Mouse (Mus musculus) heart, embryonic 16.5 days (tissue): ENCODE data around the gene Rsph9. TPM values are rescaled to one million over a fixed set of nuclear protein-coding genes. Genes with fewer than 3 reads are reported as not detected.
A peak's percentile ranks its signal among the peaks of the same experiment; 100 is the strongest.

Source experiments
- ATAC-seq: fragments of 200-750 bp; cut with Nextera tagmentation; replicated peaks from 2 replicates; pipeline ENCODE4 v1.8.0; 2017; ENCODE audit warnings: moderate number of reproducible peaks; ENCODE audit not compliant: insufficient read depth, low FRiP score; ENCODE audit errors: extremely low read depth
- H3K27ac ChIP-seq: fragments of 300-500 bp; sonication (generic); 2 replicates; pipeline ENCODE4 v1.5.1; 2014; ENCODE audit warnings: mild to moderate bottlenecking, low read length, control low read depth, moderate library complexity
- H3K27me3 ChIP-seq: fragments of 300-500 bp; sonication (generic); 2 replicates; pipeline ENCODE4 v1.6.1; 2014; ENCODE audit warnings: low read length, mixed read lengths; ENCODE audit not compliant: control insufficient read depth, insufficient read depth
- H3K36me3 ChIP-seq: fragments of 300-500 bp; sonication (generic); 2 replicates; pipeline ENCODE4 v1.6.1; 2014; ENCODE audit not compliant: control insufficient read depth, insufficient read depth
- H3K4me1 ChIP-seq: fragments of 300-500 bp; sonication (generic); 2 replicates; pipeline ENCODE4 v1.6.1; 2014; ENCODE audit warnings: low read length, mixed read lengths; ENCODE audit not compliant: control insufficient read depth, insufficient read depth
- H3K4me2 ChIP-seq: fragments of 300-500 bp; sonication (generic); 2 replicates; pipeline ENCODE4 v1.6.1; 2014; ENCODE audit warnings: low read depth, mild to moderate bottlenecking, control low read depth, low read length
- H3K4me3 ChIP-seq: fragments of 300-500 bp; sonication (generic); 2 replicates; pipeline ENCODE4 v1.5.1; 2014; ENCODE audit warnings: mild to moderate bottlenecking, control low read depth, low read length
- H3K9ac ChIP-seq: fragments of 300-500 bp; sonication (generic); 2 replicates; pipeline ENCODE4 v1.6.1; 2014; ENCODE audit warnings: low read length, control low read depth
- H3K9me3 ChIP-seq: fragments of 300-500 bp; sonication (generic); replicated peaks from 2 replicates; pipeline ENCODE4 v1.6.1; 2016; ENCODE audit warnings: low read length; ENCODE audit not compliant: control insufficient read depth
- WGBS: fragments of 180-500 bp; shearing (Covaris S2); extraction: QIAGEN DNeasy Blood & Tissue Kit; methylation state at CpG from one replicate; pipeline ENCODE4 v1.1.7; 2014; 5-methylcytosine and 5-hydroxymethylcytosine counted together
- polyA plus RNA-seq: library from polyadenylated mRNA; unstranded; fragments of >200 nt; fragmentation: Nextera tagmentation; extraction: Ambion mirVana; gene quantifications from 2 replicates; pipeline ENCODE4 v1.2.1, GENCODE M21; 2015

The Rsph9 gene
- polyA plus RNA-seq, 1 experiment from 2014 or later = 6.9 TPM

- Histone ChIP-seq H3K4me3 (no peak overlapping the region), H3K27me3 (no peaks in the 10 kb centered on the region), H3K9me3 (no peaks in the 10 kb centered on the region), H3K36me3 (peaks cover 29% of the 10 kb centered on the region), H3K4me1 (peaks cover 7% of the 10 kb centered on the region), H3K4me2 (no peak overlapping the region), H3K27ac (no peak overlapping the region), H3K9ac (no peak overlapping the region)
- peak; percentile 62 for ATAC-seq
- 66% methylated on average over 13 of the region's 13 CpGs for WGBS
Observed at GRCm38 (mm10) chr17:46129741-46130498, 14.1 kb downstream of the Rsph9 start.

DNA sequence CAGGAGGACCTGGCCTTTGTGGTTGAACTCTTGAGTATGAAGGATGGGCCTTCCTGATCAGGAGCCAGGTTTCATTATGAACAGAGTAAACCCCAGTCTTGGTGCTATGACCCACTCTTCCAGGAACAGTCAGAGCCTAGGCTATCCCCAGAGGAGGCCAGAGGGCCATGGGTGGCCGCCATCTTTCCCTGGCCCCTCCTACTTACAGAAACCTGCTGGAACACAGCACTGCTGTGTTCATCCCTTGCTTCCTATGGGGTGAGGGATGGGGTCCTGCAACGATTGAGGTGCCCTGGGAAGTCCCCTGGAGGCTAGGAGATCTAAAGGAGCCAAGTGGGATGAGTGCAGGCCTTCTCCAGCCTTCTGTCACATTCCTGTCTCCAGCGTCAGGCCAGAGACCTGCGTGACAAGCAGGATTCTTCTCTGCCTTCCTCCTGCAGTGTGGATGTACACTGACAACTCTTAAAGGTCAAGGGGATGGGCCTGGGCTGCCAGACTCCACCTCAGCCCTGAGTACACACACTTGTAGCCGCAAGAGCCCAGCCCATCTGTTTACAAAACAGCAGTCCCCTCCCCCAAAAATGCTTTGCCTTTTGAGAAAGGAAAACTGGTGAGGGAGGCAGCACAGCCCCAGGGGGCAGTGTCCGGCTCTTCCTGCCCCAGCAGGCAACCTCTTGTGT is 16.1 kb downstream of the Rsph9 start:
- ATAC-seq = no peak
- H3K27me3 ChIP-seq = no peaks in the 10 kb centered on the region
- no peak overlapping the region for H3K4me3 ChIP-seq
- no peak overlapping the region for H3K9ac ChIP-seq
- H3K9me3 ChIP-seq = no peaks in the 10 kb centered on the region
- peaks cover 10% of the 10 kb centered on the region for H3K4me1 ChIP-seq
- WGBS = 69% methylated on average over 6 of the region's 6 CpGs
- H3K4me2 ChIP-seq = no peak overlapping the region
- no peak overlapping the region for H3K27ac ChIP-seq
- peaks cover 34% of the 10 kb centered on the region for H3K36me3 ChIP-seq

GRCm38 (mm10) chr17:46126608-46127007 is 17.4 kb downstream of the Rsph9 start:
- H3K9ac ChIP-seq = no peak overlapping the region
- H3K9me3 ChIP-seq = no peaks in the 10 kb centered on the region
- no peak overlapping the region for H3K27ac ChIP-seq
- H3K4me3 ChIP-seq = no peak overlapping the region
- WGBS = 72% methylated on average over 6 of the region's 6 CpGs
- no peaks in the 10 kb centered on the region for H3K27me3 ChIP-seq
- peaks cover 36% of the 10 kb centered on the region for H3K36me3 ChIP-seq
- no peak overlapping the region for H3K4me2 ChIP-seq
- no peak for ATAC-seq
- peaks cover 3% of the 10 kb centered on the region for H3K4me1 ChIP-seq

- no peak overlapping the region for H3K9ac ChIP-seq
- H3K4me2 ChIP-seq = no peak overlapping the region
- H3K9me3 ChIP-seq = no peaks in the 10 kb centered on the region
- no peaks in the 10 kb centered on the region for H3K27me3 ChIP-seq
- ATAC-seq = peak; percentile 33; the same call in 1 of the 2 replicates
- H3K4me1 ChIP-seq = peaks cover 3% of the 10 kb centered on the region
- 64% methylated on average over 12 of the region's 12 CpGs for WGBS
- H3K36me3 ChIP-seq = peaks cover 39% of the 10 kb centered on the region
- no peak overlapping the region for H3K4me3 ChIP-seq
- H3K27ac ChIP-seq = peak overlapping the region; percentile 59
Observed at GRCm38 (mm10) chr17:46123953-46124700, 19.9 kb downstream of the Rsph9 start.

- Histone ChIP-seq H3K4me3 (no peak overlapping the region), H3K4me1 (peaks cover 3% of the 10 kb centered on the region), H3K4me2 (no peak overlapping the region), H3K9me3 (no peaks in the 10 kb centered on the region), H3K36me3 (peaks cover 33% of the 10 kb centered on the region), H3K9ac (no peak overlapping the region), H3K27me3 (no peaks in the 10 kb centered on the region), H3K27ac (no peak overlapping the region)
- ATAC-seq = no peak
- 87% methylated on average over 4 of the region's 4 CpGs for WGBS
Observed at GRCm38 (mm10) chr17:46123285-46123684, 20.7 kb downstream of the Rsph9 start.

GRCm38 (mm10) chr17:46122791-46123190 is 21.2 kb downstream of the Rsph9 start:
- H3K9me3 ChIP-seq = no peaks in the 10 kb centered on the region
- H3K4me2 ChIP-seq = no peak overlapping the region
- 92% methylated on average over 4 of the region's 4 CpGs for WGBS
- no peak overlapping the region for H3K27ac ChIP-seq
- no peak for ATAC-seq
- H3K4me1 ChIP-seq = peaks cover 3% of the 10 kb centered on the region
- no peaks in the 10 kb centered on the region for H3K27me3 ChIP-seq
- peaks cover 33% of the 10 kb centered on the region for H3K36me3 ChIP-seq
- no peak overlapping the region for H3K9ac ChIP-seq
- no peak overlapping the region for H3K4me3 ChIP-seq

GRCm38 (mm10) chr17:46119641-46120040 is 24.4 kb downstream of the Rsph9 start:
- WGBS = 82% methylated on average over 10 of the region's 10 CpGs
- peaks cover 11% of the 10 kb centered on the region; the same call in 1 of the 2 replicates for H3K36me3 ChIP-seq
- ATAC-seq = no peak

GRCm38 (mm10) chr17:46118423-46118850 is 25.6 kb downstream of the Rsph9 start:
- WGBS = 51% methylated on average over 4 of the region's 4 CpGs
- peaks cover under 1% of the 10 kb centered on the region for H3K4me1 ChIP-seq
- H3K9ac ChIP-seq = no peak overlapping the region
- H3K27me3 ChIP-seq = no peaks in the 10 kb centered on the region
- no peak overlapping the region for H3K27ac ChIP-seq
- H3K9me3 ChIP-seq = no peaks in the 10 kb centered on the region
- H3K4me3 ChIP-seq = no peak overlapping the region
- no peak for ATAC-seq
- H3K4me2 ChIP-seq = no peak overlapping the region
- peaks cover 8% of the 10 kb centered on the region; the same call in 1 of the 2 replicates for H3K36me3 ChIP-seq

More at GRCm38 (mm10) chr17:46119641-46120040, 24.4 kb downstream of the Rsph9 start:
- H3K9me3 ChIP-seq = no peaks in the 10 kb centered on the region
- peaks cover 3% of the 10 kb centered on the region for H3K4me1 ChIP-seq
- H3K4me3 ChIP-seq = no peak overlapping the region
- no peak overlapping the region for H3K27ac ChIP-seq
- no peak overlapping the region for H3K4me2 ChIP-seq
- no peak overlapping the region for H3K9ac ChIP-seq
- no peaks in the 10 kb centered on the region for H3K27me3 ChIP-seq
